Mouse (Mus musculus) liver, adult 2 months (tissue): ENCODE measurements at regions not wholly inside any gene's neighbourhood (a gene's known extent, or its start where the extent isn't known, plus 50 kb on each side); places are given as distances from the start of the nearest gene placed in this dataset.

Source experiments
- DNase-seq: peaks from one replicate; pipeline ENCODE4 v3.0.0-alpha.2; 2011; ENCODE audit warnings: low read depth, low spot score; ENCODE audit errors: extremely low read depth
- H3K27ac ChIP-seq: fragments of 200-500 bp; replicated peaks from 2 replicates; pipeline ENCODE4 v1.5.1; 2012; ENCODE audit warnings: low read depth, mild to moderate bottlenecking, control low read depth, inconsistent platforms, low read length; ENCODE audit not compliant: insufficient read depth
- H3K27me3 ChIP-seq: fragments of 200-500 bp; 2 replicates; pipeline ENCODE4 v1.6.1; 2012; ENCODE audit warnings: mild to moderate bottlenecking, moderate library complexity, low read length, inconsistent platforms; ENCODE audit not compliant: control insufficient read depth, insufficient read depth
- H3K36me3 ChIP-seq: fragments of 200-500 bp; 2 replicates; pipeline ENCODE4 v1.6.1; 2012; ENCODE audit warnings: low read length, inconsistent platforms; ENCODE audit not compliant: control insufficient read depth, insufficient read depth
- H3K4me1 ChIP-seq: fragments of 200-500 bp; 2 replicates; pipeline ENCODE4 v1.6.1; 2011; ENCODE audit warnings: low read length; ENCODE audit not compliant: control insufficient read depth, insufficient read depth
- H3K4me3 ChIP-seq: fragments of 200-500 bp; 2 replicates; pipeline ENCODE4 v1.5.1; 2011; ENCODE audit warnings: low read depth, mild to moderate bottlenecking, control low read depth, low read length, moderate library complexity; ENCODE audit not compliant: insufficient read depth
- H3K79me2 ChIP-seq: fragments of 200-500 bp; 2 replicates; pipeline ENCODE4 v1.6.1; 2012; ENCODE audit warnings: inconsistent platforms, mild to moderate bottlenecking, low read length, moderate library complexity; ENCODE audit not compliant: control insufficient read depth, insufficient read depth
- H3K9ac ChIP-seq: fragments of 200-500 bp; 2 replicates; pipeline ENCODE4 v1.6.1; 2012; ENCODE audit warnings: low read depth, mild to moderate bottlenecking, control low read depth, inconsistent platforms, low read length
- CTCF ChIP-seq: fragments of 200-500 bp; IDR thresholded peaks from 2 replicates; pipeline ENCODE4 v1.5.1; 2011; ENCODE audit warnings: low read depth, low read length, control low read depth
- POLR2A ChIP-seq: fragments of 200-500 bp; IDR thresholded peaks from 2 replicates; pipeline ENCODE4 v1.6.1; 2011; ENCODE audit warnings: low read length, control low read depth; ENCODE audit not compliant: insufficient read depth; ENCODE audit errors: extremely low read depth
- WGBS: fragments of 180-500 bp; shearing (Covaris S2); methylation state at CpG from one replicate; pipeline ENCODE4 v1.1.7; 2018; 5-methylcytosine and 5-hydroxymethylcytosine counted together

- Histone ChIP-seq H3K4me3 (no peak overlapping the region), H3K36me3 (no peaks in the 10 kb centered on the region), H3K27me3 (no peaks in the 10 kb centered on the region), H3K79me2 (no peaks in the 10 kb centered on the region), H3K27ac (no peak overlapping the region; the same call in 1 of the 2 replicates), H3K4me1 (no peaks in the 10 kb centered on the region), H3K9ac (no peak overlapping the region)
- no peak for TF ChIP-seq POLR2A
- no peak for TF ChIP-seq CTCF
- DNase-seq = peak; percentile 45
- 87% methylated on average over 3 of the region's 3 CpGs for WGBS
Measured at GRCm38 (mm10) chr6:141189701-141190100, 59.4 kb upstream of the Pde3a start.

- Histone ChIP-seq H3K27ac (peak overlapping the region; percentile 68), H3K9ac (no peak overlapping the region), H3K79me2 (no peaks in the 10 kb centered on the region), H3K36me3 (no peaks in the 10 kb centered on the region), H3K27me3 (no peaks in the 10 kb centered on the region), H3K4me3 (no peak overlapping the region), H3K4me1 (no peaks in the 10 kb centered on the region)
- 18% methylated on average over 5 of the region's 5 CpGs for WGBS
- peak; percentile 90 for DNase-seq
- TF ChIP-seq CTCF (no peak), POLR2A (no peak)
Measured at GRCm38 (mm10) chr6:141190383-141190782, 58.7 kb upstream of the Pde3a start.

- no peak for DNase-seq
- TF ChIP-seq POLR2A (no peak), CTCF (no peak)
- H3K27ac ChIP-seq = no peak overlapping the region
- H3K79me2 ChIP-seq = no peaks in the 10 kb centered on the region
- WGBS = 97% methylated on average over 4 of the region's 4 CpGs
- no peak overlapping the region for H3K4me3 ChIP-seq
- H3K9ac ChIP-seq = no peak overlapping the region
- no peaks in the 10 kb centered on the region for H3K4me1 ChIP-seq
- no peaks in the 10 kb centered on the region for H3K27me3 ChIP-seq
- no peaks in the 10 kb centered on the region for H3K36me3 ChIP-seq
Measured at GRCm38 (mm10) chr6:141197501-141197900, 51.6 kb upstream of the Pde3a start.
